Mouse (Mus musculus): ENCODE measurements around the gene Smarcc2. TPM values are rescaled to one million over a fixed set of nuclear protein-coding genes. Genes with fewer than 3 reads are reported as not detected.
"Not testable (repeated sequence)": the region's sequence is repeated elsewhere in the genome, so short reads cannot be mapped to it uniquely, and the experiment has no call there.

Gene Smarcc2
- polyA plus RNA-seq, 1 experiment from 2014 or later: 83.3 TPM

GRCm38 (mm10) chr10:128487861-128488712, 29.0 kb downstream of the Smarcc2 start:
- H3K9ac ChIP-seq: no peak overlapping the region
- H3K36me3 ChIP-seq: peaks cover 90% of the 10 kb centered on the region
- 91% methylated on average over 22 of the region's 22 CpGs for WGBS

GRCm38 (mm10) chr10:128488776-128489175, 29.7 kb downstream of the Smarcc2 start:
- Histone ChIP-seq H3K4me2 (no peak overlapping the region), H3K27me3 (replicated peaks) (no peaks in the 10 kb centered on the region), H3K9me3 (replicated peaks) (no peaks in the 10 kb centered on the region), H3K36me3 (peaks cover 83% of the 10 kb centered on the region), H3K27ac (ENCODE audit: poor library complexity, severe bottlenecking) (no peak overlapping the region), H3K9ac (no peak overlapping the region), H3K4me1 (replicated peaks) (peaks cover 32% of the 10 kb centered on the region), H3K4me3 (no peak overlapping the region)
- 78% methylated on average over 4 of the region's 4 CpGs for WGBS
- no peak for ATAC-seq (ENCODE audit: insufficient number of reproducible peaks, low FRiP score)

More at GRCm38 (mm10) chr10:128487861-128488712, 29.0 kb downstream of the Smarcc2 start:
- Histone ChIP-seq H3K4me3 (no peak overlapping the region), H3K4me2 (no peak overlapping the region), H3K27me3 (replicated peaks) (no peaks in the 10 kb centered on the region), H3K27ac (ENCODE audit: poor library complexity, severe bottlenecking) (no peak overlapping the region), H3K4me1 (replicated peaks) (peaks cover 32% of the 10 kb centered on the region), H3K9me3 (replicated peaks) (no peaks in the 10 kb centered on the region)
- ATAC-seq (ENCODE audit: insufficient number of reproducible peaks, low FRiP score): no peak

GRCm38 (mm10) chr10:128489380-128489779, 30.3 kb downstream of the Smarcc2 start:
- Histone ChIP-seq H3K36me3 (peaks cover 77% of the 10 kb centered on the region), H3K27me3 (replicated peaks) (no peaks in the 10 kb centered on the region), H3K4me2 (no peak overlapping the region), H3K4me3 (no peak overlapping the region), H3K27ac (ENCODE audit: poor library complexity, severe bottlenecking) (peak overlapping the region; percentile 97), H3K4me1 (replicated peaks) (peaks cover 32% of the 10 kb centered on the region), H3K9me3 (replicated peaks) (no peaks in the 10 kb centered on the region), H3K9ac (peak overlapping the region; percentile 49)
- 56% methylated on average over 5 of the region's 5 CpGs for WGBS
- ATAC-seq (ENCODE audit: insufficient number of reproducible peaks, low FRiP score): no peak

GRCm38 (mm10) chr10:128489785-128490184, 30.7 kb downstream of the Smarcc2 start:
- H3K36me3 ChIP-seq: peaks cover 73% of the 10 kb centered on the region

GRCm38 (mm10) chr10:128490232-128490631, 31.2 kb downstream of the Smarcc2 start:
- Histone ChIP-seq H3K4me3 (no peak overlapping the region), H3K9ac (0 out of 2 replicates have a peak overlapping the region, but pooled peaks have one; percentile 24), H3K4me1 (replicated peaks) (peaks cover 39% of the 10 kb centered on the region), H3K27me3 (replicated peaks) (no peaks in the 10 kb centered on the region), H3K36me3 (peaks cover 70% of the 10 kb centered on the region), H3K4me2 (peak overlapping the region; percentile 85; the same call in 1 of the 2 replicates), H3K27ac (ENCODE audit: poor library complexity, severe bottlenecking) (peak overlapping the region; percentile 97), H3K9me3 (replicated peaks) (no peaks in the 10 kb centered on the region)
- ATAC-seq (ENCODE audit: insufficient number of reproducible peaks, low FRiP score): no peak
- WGBS: 26% methylated on average over 5 of the region's 5 CpGs

More at GRCm38 (mm10) chr10:128489785-128490184, 30.7 kb downstream of the Smarcc2 start:
- Histone ChIP-seq H3K4me2 (0 out of 2 replicates have a peak overlapping the region, but pooled peaks have one; percentile 85), H3K9ac (peak overlapping the region; percentile 49), H3K4me1 (replicated peaks) (peaks cover 34% of the 10 kb centered on the region), H3K9me3 (replicated peaks) (no peaks in the 10 kb centered on the region), H3K4me3 (no peak overlapping the region), H3K27ac (ENCODE audit: poor library complexity, severe bottlenecking) (peak overlapping the region; percentile 97), H3K27me3 (replicated peaks) (no peaks in the 10 kb centered on the region)
- no peak for ATAC-seq (ENCODE audit: insufficient number of reproducible peaks, low FRiP score)
- WGBS: 39% methylated on average over 4 of the region's 4 CpGs

- Histone ChIP-seq H3K4me3 (peak overlapping the region; percentile 87; the same call in 1 of the 2 replicates), H3K36me3 (peaks cover 64% of the 10 kb centered on the region), H3K27ac (ENCODE audit: poor library complexity, severe bottlenecking) (peak overlapping the region; percentile 97), H3K4me2 (peak overlapping the region; percentile 85), H3K4me1 (replicated peaks) (peaks cover 42% of the 10 kb centered on the region), H3K27me3 (replicated peaks) (no peaks in the 10 kb centered on the region), H3K9ac (peak overlapping the region; percentile 97), H3K9me3 (replicated peaks) (no peaks in the 10 kb centered on the region)
- ATAC-seq (ENCODE audit: insufficient number of reproducible peaks, low FRiP score): no peak
- 28% methylated on average over 5 of the region's 5 CpGs for WGBS
Observed at GRCm38 (mm10) chr10:128490912-128491311, 31.9 kb downstream of the Smarcc2 start.

- 18% methylated on average over 6 of the region's 6 CpGs for WGBS
- Histone ChIP-seq H3K4me1 (replicated peaks) (peaks cover 48% of the 10 kb centered on the region), H3K4me3 (peak overlapping the region; percentile 87), H3K27ac (ENCODE audit: poor library complexity, severe bottlenecking) (peak overlapping the region; percentile 97), H3K27me3 (replicated peaks) (no peaks in the 10 kb centered on the region), H3K9ac (peak overlapping the region; percentile 97), H3K4me2 (peak overlapping the region; percentile 85), H3K9me3 (replicated peaks) (no peaks in the 10 kb centered on the region), H3K36me3 (peaks cover 58% of the 10 kb centered on the region)
- ATAC-seq (ENCODE audit: insufficient number of reproducible peaks, low FRiP score): no peak
Observed at GRCm38 (mm10) chr10:128491495-128491894, 32.4 kb downstream of the Smarcc2 start.

GRCm38 (mm10) chr10:128492051-128492450, 33.0 kb downstream of the Smarcc2 start:
- 28% methylated on average over 8 of the region's 8 CpGs for WGBS
- Histone ChIP-seq H3K4me1 (replicated peaks) (peaks cover 53% of the 10 kb centered on the region), H3K9ac (peak overlapping the region; percentile 97), H3K36me3 (peaks cover 54% of the 10 kb centered on the region), H3K27ac (ENCODE audit: poor library complexity, severe bottlenecking) (peak overlapping the region; percentile 97), H3K4me3 (peak overlapping the region; percentile 87), H3K4me2 (peak overlapping the region; percentile 85)
- H3K27me3 ChIP-seq (replicated peaks); H3K9me3 ChIP-seq (replicated peaks); ATAC-seq (ENCODE audit: insufficient number of reproducible peaks, low FRiP score): not testable (repeated sequence)

GRCm38 (mm10) chr10:128492633-128493311, 33.7 kb downstream of the Smarcc2 start:
- H3K4me1 ChIP-seq (replicated peaks): peaks cover 56% of the 10 kb centered on the region
- WGBS: 17% methylated on average over 12 of the region's 12 CpGs
- H3K9me3 ChIP-seq (replicated peaks): no peaks in the 10 kb centered on the region
- ATAC-seq (ENCODE audit: insufficient number of reproducible peaks, low FRiP score): peak; percentile 66
- no peaks in the 10 kb centered on the region for H3K27me3 ChIP-seq (replicated peaks)
- H3K9ac ChIP-seq: peak overlapping the region; percentile 97
- peak overlapping the region; percentile 97 for H3K27ac ChIP-seq (ENCODE audit: poor library complexity, severe bottlenecking)
- peak overlapping the region; percentile 85 for H3K4me2 ChIP-seq
- peak overlapping the region; percentile 87 for H3K4me3 ChIP-seq
- peaks cover 47% of the 10 kb centered on the region for H3K36me3 ChIP-seq

- under 1% methylated on average over 12 of the region's 12 CpGs for WGBS
- peaks cover 56% of the 10 kb centered on the region for H3K4me1 ChIP-seq (replicated peaks)
- peak overlapping the region; percentile 85 for H3K4me2 ChIP-seq
- peak; percentile 17 for ATAC-seq (ENCODE audit: insufficient number of reproducible peaks, low FRiP score)
- H3K27ac ChIP-seq (ENCODE audit: poor library complexity, severe bottlenecking): peak overlapping the region; percentile 97
- peak overlapping the region; percentile 97 for H3K9ac ChIP-seq
- H3K4me3 ChIP-seq: peak overlapping the region; percentile 87
- peaks cover 42% of the 10 kb centered on the region for H3K36me3 ChIP-seq
- no peaks in the 10 kb centered on the region for H3K27me3 ChIP-seq (replicated peaks)
- no peaks in the 10 kb centered on the region for H3K9me3 ChIP-seq (replicated peaks)
Observed at GRCm38 (mm10) chr10:128493319-128493694, 34.3 kb downstream of the Smarcc2 start.
